10 mouse cellular contexts compared by ENCODE assay signal in the genomic region with DNA sequence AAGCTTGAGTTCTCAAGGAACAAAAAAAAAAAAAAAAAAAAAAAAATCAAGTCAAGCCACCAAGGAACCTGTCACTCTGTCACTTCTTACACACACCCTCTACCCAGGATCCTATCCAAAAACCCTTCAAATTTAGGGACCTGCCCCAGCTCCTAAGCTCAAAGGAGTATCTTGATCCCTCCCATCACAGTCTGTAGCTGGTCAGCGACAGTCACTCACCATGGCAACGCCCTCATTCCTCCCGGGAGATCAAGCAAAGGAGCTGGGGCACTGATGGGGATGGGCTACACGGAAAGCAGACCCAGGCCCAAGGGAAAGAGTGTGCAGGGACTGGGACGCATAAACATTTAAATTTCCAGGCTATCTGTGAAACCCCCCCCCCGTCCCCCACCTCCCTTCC. TPM values are rescaled to one million over a fixed set of nuclear protein-coding genes. Genes with fewer than 3 reads are reported as not detected.
DNase-seq lines count a peak whose midpoint lies in the region; ATAC-seq and TF ChIP-seq lines count a peak whose summit lies in the region.
"Had no signal": no experiment of that assay in that cellular context is flagged by ENCODE, and none has a peak within 500 bp of the region (broad histone marks: within the 10 kb centered on the region; RNA-seq: fewer than 3 reads in every experiment).

No protein-coding gene starts in this region.

- H3K9me3 ChIP-seq in stomach, embryonic 14.5 days (ENCODE audit: control insufficient read depth, low read depth, low read length) = no peaks in the 10 kb centered on the region
- H3K9me3 ChIP-seq in stomach, postnatal 0 days (ENCODE audit: control insufficient read depth, low read length) = no peaks in the 10 kb centered on the region
- H3K9me3 ChIP-seq in limb, embryonic 13.5 days = no peaks in the 10 kb centered on the region
- H3K9me3 ChIP-seq in stomach, embryonic 16.5 days (replicated peaks; ENCODE audit: control insufficient read depth, low read length) = no peaks in the 10 kb centered on the region

- peaks cover 27% of the 10 kb centered on the region for H3K36me3 ChIP-seq in stomach, embryonic 14.5 days (ENCODE audit: control insufficient read depth, insufficient read depth, low read length)
- H3K36me3 ChIP-seq in stomach, postnatal 0 days (ENCODE audit: control insufficient read depth, insufficient read depth, low read length) = peaks cover 6% of the 10 kb centered on the region; the same call in 1 of the 2 replicates
- H3K36me3 ChIP-seq in limb, embryonic 13.5 days = peaks cover 39% of the 10 kb centered on the region
- peaks cover 7% of the 10 kb centered on the region; the same call in 1 of the 2 replicates for H3K36me3 ChIP-seq in stomach, embryonic 16.5 days (ENCODE audit: control insufficient read depth, insufficient read depth, low read length)

- no peak for TF ChIP-seq EP300 in stomach, postnatal 0 days (optimal IDR thresholded peaks at IDR 0.05)

- no peak for ATAC-seq in stomach, embryonic 14.5 days (ENCODE audit: insufficient number of reproducible peaks, insufficient read depth, low FRiP score, low read depth)
- ATAC-seq in stomach, postnatal 0 days (ENCODE audit: low FRiP score, low TSS enrichment) = no peak
- no peak for ATAC-seq in limb, embryonic 13.5 days (ENCODE audit: low FRiP score, low read depth)
- ATAC-seq in stomach, embryonic 16.5 days (ENCODE audit: insufficient read depth, low FRiP score) = no peak

- no peak overlapping the region for H3K9ac ChIP-seq in stomach, embryonic 14.5 days (replicated peaks; ENCODE audit: low read depth, low read length)
- no peak overlapping the region for H3K9ac ChIP-seq in stomach, postnatal 0 days (ENCODE audit: low read length)
- peak overlapping the region; percentile 8; the same call in 1 of the 2 replicates for H3K9ac ChIP-seq in limb, embryonic 13.5 days
- peak overlapping the region; percentile 33; the same call in 1 of the 2 replicates for H3K9ac ChIP-seq in stomach, embryonic 16.5 days (ENCODE audit: low read length)

- peak overlapping the region; percentile 92; the same call in 1 of the 2 replicates for H3K27ac ChIP-seq in stomach, embryonic 14.5 days (ENCODE audit: low read length)
- no peak overlapping the region for H3K27ac ChIP-seq in stomach, postnatal 0 days (replicated peaks)
- H3K27ac ChIP-seq in limb, embryonic 13.5 days = no peak overlapping the region
- H3K27ac ChIP-seq in stomach, embryonic 16.5 days (ENCODE audit: low read length) = peak overlapping the region; percentile 96; the same call in 1 of the 2 replicates

- no peak overlapping the region for H3K4me3 ChIP-seq in stomach, embryonic 14.5 days (ENCODE audit: low read depth, low read length)
- H3K4me3 ChIP-seq in stomach, postnatal 0 days (ENCODE audit: low read depth, low read length) = no peak overlapping the region
- no peak overlapping the region for H3K4me3 ChIP-seq in limb, embryonic 13.5 days
- no peak overlapping the region for H3K4me3 ChIP-seq in stomach, embryonic 16.5 days (replicated peaks; ENCODE audit: low read length)

- no peak for TF ChIP-seq CTCF in stomach, postnatal 0 days (IDR thresholded peaks at IDR 0.05; ENCODE audit: low read depth)

- WGBS in stomach, embryonic 14.5 days = 15% methylated on average over 6 of the region's 6 CpGs
- 18% methylated on average over 6 of the region's 6 CpGs for WGBS in stomach, postnatal 0 days
- 8% methylated on average over 6 of the region's 6 CpGs for WGBS in limb, embryonic 13.5 days
- 15% methylated on average over 6 of the region's 6 CpGs for WGBS in stomach, embryonic 16.5 days

- H3K4me1 ChIP-seq in stomach, embryonic 14.5 days (ENCODE audit: control insufficient read depth, insufficient read depth, low read length) = peaks cover 42% of the 10 kb centered on the region
- H3K4me1 ChIP-seq in stomach, postnatal 0 days (replicated peaks; ENCODE audit: control insufficient read depth, insufficient read depth) = peaks cover 15% of the 10 kb centered on the region
- H3K4me1 ChIP-seq in limb, embryonic 13.5 days = peaks cover 43% of the 10 kb centered on the region
- peaks cover 41% of the 10 kb centered on the region for H3K4me1 ChIP-seq in stomach, embryonic 16.5 days (ENCODE audit: control insufficient read depth, insufficient read depth, low read length)

- H3K27me3 ChIP-seq in stomach, embryonic 14.5 days (ENCODE audit: control insufficient read depth, insufficient read depth, low read length) = no peaks in the 10 kb centered on the region
- H3K27me3 ChIP-seq in stomach, postnatal 0 days (ENCODE audit: control insufficient read depth, insufficient read depth, low read length) = no peaks in the 10 kb centered on the region
- peaks cover 17% of the 10 kb centered on the region for H3K27me3 ChIP-seq in limb, embryonic 13.5 days
- no peaks in the 10 kb centered on the region for H3K27me3 ChIP-seq in stomach, embryonic 16.5 days (ENCODE audit: control insufficient read depth, insufficient read depth, low read length)

- H3K4me2 ChIP-seq in stomach, embryonic 14.5 days (replicated peaks; ENCODE audit: low read depth, low read length) = peak overlapping the region; percentile 92
- no peak overlapping the region for H3K4me2 ChIP-seq in stomach, postnatal 0 days (replicated peaks; ENCODE audit: low read depth)
- H3K4me2 ChIP-seq in limb, embryonic 13.5 days (replicated peaks) = peak overlapping the region; percentile 74
- H3K4me2 ChIP-seq in stomach, embryonic 16.5 days (ENCODE audit: low read depth, low read length) = peak overlapping the region; percentile 69; the same call in 1 of the 2 replicates

- peak; percentile 56 for DNase-seq in cerebellum, adult 9-10 months
- no peak for DNase-seq in cerebellum, adult 11 months
- no peak for DNase-seq in stomach, postnatal 0 days (ENCODE audit: low spot score)
- no peak for DNase-seq in yolk sac, embryonic 10.5 days (ENCODE audit: low spot score)
- DNase-seq in adrenal gland, adult 2 months = no peak

RNA-seq across cellular contexts. Expression of gene Fam171a2, which starts 2.7 kb away (rescaled TPM):
- polyA plus RNA-seq in stomach, embryonic 14.5 days (2014; fragmentation: Nextera tagmentation; extraction: Ambion mirVana) = 7.1 and 8.0 TPM in 2 replicates
- polyA plus RNA-seq in stomach, postnatal 0 days (2015; fragmentation: Nextera tagmentation; extraction: Ambion mirVana) = 2.0 and 2.9 TPM in 2 replicates
- polyA plus RNA-seq in limb, embryonic 13.5 days (2015; fragmentation: Nextera tagmentation; extraction: Ambion mirVana) = 4.4 and 4.8 TPM in 2 replicates
- 2.5 and 3.3 TPM in 2 replicates for polyA plus RNA-seq in stomach, embryonic 16.5 days (2015; fragmentation: Nextera tagmentation; extraction: Ambion mirVana)
- 1 to 10 TPM; 2.8 to 8.3 TPM for total RNA-seq in adrenal gland, adult 2 months (2021)
- polyA plus RNA-seq in adrenal gland, adult 2 months (2012; rRNA removed) = 18.1 and 22.9 TPM in 2 replicates
- total RNA-seq: granulocyte monocyte progenitor cell, adult 5-6 weeks had no signal

RNA-seq across cellular contexts. Expression of gene Grn, which starts 14.7 kb away (rescaled TPM):
- 112 and 122 TPM in 2 replicates for polyA plus RNA-seq in stomach, embryonic 14.5 days (2014; fragmentation: Nextera tagmentation; extraction: Ambion mirVana)
- polyA plus RNA-seq in stomach, postnatal 0 days (2015; fragmentation: Nextera tagmentation; extraction: Ambion mirVana) = 126 and 142 TPM in 2 replicates
- 141 and 149 TPM in 2 replicates for polyA plus RNA-seq in limb, embryonic 13.5 days (2015; fragmentation: Nextera tagmentation; extraction: Ambion mirVana)
- 187 and 207 TPM in 2 replicates for polyA plus RNA-seq in stomach, embryonic 16.5 days (2015; fragmentation: Nextera tagmentation; extraction: Ambion mirVana)
- total RNA-seq in adrenal gland, adult 2 months (2021) = 100 to 1,000 TPM; 165 to 211 TPM
- 251 and 310 TPM in 2 replicates for polyA plus RNA-seq in adrenal gland, adult 2 months (2012; rRNA removed)

RNA-seq across cellular contexts. Expression of gene Itga2b, which starts 25.1 kb away (rescaled TPM):
- polyA plus RNA-seq in stomach, embryonic 14.5 days (2014; fragmentation: Nextera tagmentation; extraction: Ambion mirVana) = 6.4 and 7.5 TPM in 2 replicates
- 5.4 and 6.5 TPM in 2 replicates for polyA plus RNA-seq in stomach, postnatal 0 days (2015; fragmentation: Nextera tagmentation; extraction: Ambion mirVana)
- polyA plus RNA-seq in limb, embryonic 13.5 days (2015; fragmentation: Nextera tagmentation; extraction: Ambion mirVana) = 4.4 and 6.1 TPM in 2 replicates
- 8.6 and 10.8 TPM in 2 replicates for polyA plus RNA-seq in stomach, embryonic 16.5 days (2015; fragmentation: Nextera tagmentation; extraction: Ambion mirVana)
- 1 to 10 TPM; 2.5 to 4.1 TPM for total RNA-seq in adrenal gland, adult 2 months (2021)
- polyA plus RNA-seq in adrenal gland, adult 2 months (2012; rRNA removed) = 6.6 TPM in 2 replicates

RNA-seq across cellular contexts. Expression of gene Slc25a39, which starts 37.0 kb away (rescaled TPM):
- polyA plus RNA-seq in stomach, embryonic 14.5 days (2014; fragmentation: Nextera tagmentation; extraction: Ambion mirVana) = 215 and 216 TPM in 2 replicates
- polyA plus RNA-seq in stomach, postnatal 0 days (2015; fragmentation: Nextera tagmentation; extraction: Ambion mirVana) = 189 and 200 TPM in 2 replicates
- 173 and 180 TPM in 2 replicates for polyA plus RNA-seq in limb, embryonic 13.5 days (2015; fragmentation: Nextera tagmentation; extraction: Ambion mirVana)
- 239 and 243 TPM in 2 replicates for polyA plus RNA-seq in stomach, embryonic 16.5 days (2015; fragmentation: Nextera tagmentation; extraction: Ambion mirVana)
- total RNA-seq in adrenal gland, adult 2 months (2021) = 100 to 1,000 TPM; 504 to 683 TPM
- 1,025 and 1,107 TPM in 2 replicates for polyA plus RNA-seq in adrenal gland, adult 2 months (2012; rRNA removed)

RNA-seq across cellular contexts. Expression of gene Rundc3a, which starts 51.6 kb away (rescaled TPM):
- 7.9 and 9.7 TPM in 2 replicates for polyA plus RNA-seq in stomach, embryonic 14.5 days (2014; fragmentation: Nextera tagmentation; extraction: Ambion mirVana)
- 5.1 and 5.9 TPM in 2 replicates for polyA plus RNA-seq in stomach, postnatal 0 days (2015; fragmentation: Nextera tagmentation; extraction: Ambion mirVana)
- polyA plus RNA-seq in limb, embryonic 13.5 days (2015; fragmentation: Nextera tagmentation; extraction: Ambion mirVana) = 1.3 and 1.4 TPM in 2 replicates
- polyA plus RNA-seq in stomach, embryonic 16.5 days (2015; fragmentation: Nextera tagmentation; extraction: Ambion mirVana) = 6.8 and 7.6 TPM in 2 replicates
- total RNA-seq in adrenal gland, adult 2 months (2021) = 10 to 100 TPM; 36.8 to 51.7 TPM
- 46.3 and 77.5 TPM in 2 replicates for polyA plus RNA-seq in adrenal gland, adult 2 months (2012; rRNA removed)
- total RNA-seq: granulocyte monocyte progenitor cell, adult 5-6 weeks; megakaryocyte-erythroid progenitor cell, adult 5-6 weeks had no signal

Comparison
In these comparisons a context has a peak if more than half of its experiments do, and no peak if none do; other contexts are left out.
1. H3K27ac ChIP-seq: peak in stomach, embryonic 14.5 days (single experiment) and stomach, embryonic 16.5 days (single experiment); none in stomach, postnatal 0 days (single experiment) and limb, embryonic 13.5 days (single experiment).
2. H3K9ac ChIP-seq: peak in limb, embryonic 13.5 days (single experiment) and stomach, embryonic 16.5 days (single experiment); none in stomach, embryonic 14.5 days (single experiment) and stomach, postnatal 0 days (single experiment).